Mouse (Mus musculus): ENCODE data around the gene Eif3l. TPM values are rescaled to one million over a fixed set of nuclear protein-coding genes. Genes with fewer than 3 reads are reported as not detected.

Eif3l gene
- polyA plus RNA-seq, 1 experiment from 2014 or later: 179 TPM

DNA sequence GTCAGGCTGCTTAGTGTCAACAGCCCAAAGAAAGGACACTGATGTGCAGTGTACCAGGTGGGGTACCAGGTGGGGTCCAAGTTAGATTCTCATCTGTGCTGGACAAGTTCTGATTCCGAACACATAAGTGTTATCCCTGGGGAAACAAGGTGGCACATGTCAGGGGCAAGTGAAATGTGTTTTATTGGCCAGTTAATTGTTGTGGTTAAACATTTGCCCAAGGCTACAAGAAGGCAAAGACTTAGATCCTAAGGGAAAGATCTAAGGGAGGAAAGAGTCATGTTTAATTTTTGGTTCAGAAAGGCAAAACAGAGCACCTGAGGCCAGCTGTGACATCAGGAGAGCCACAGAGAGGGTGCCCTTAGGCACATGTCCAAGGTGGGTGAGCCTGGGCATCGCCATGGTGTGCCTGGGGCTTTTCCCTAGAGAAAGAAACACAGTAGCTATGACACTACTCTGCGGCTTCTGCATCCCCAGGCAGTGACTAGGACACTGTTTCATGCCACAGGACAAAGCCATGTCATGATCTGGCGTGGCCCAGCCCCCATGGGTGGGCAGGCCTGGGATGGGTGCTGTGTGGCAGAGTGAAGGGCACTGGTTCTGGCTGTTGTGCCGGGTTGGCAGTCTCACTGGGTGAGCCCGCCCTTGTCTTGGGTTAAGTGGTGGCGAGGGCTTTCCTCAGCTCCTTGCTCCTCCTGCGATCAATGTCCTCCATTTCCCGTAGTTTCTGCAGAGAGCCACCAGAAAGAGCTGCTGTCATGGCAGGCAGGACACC lies 59.7 kb downstream of the Eif3l start:
- Histone ChIP-seq H3K27ac (no peak overlapping the region), H3K27me3 (no peaks in the 10 kb centered on the region), H3K4me1 (replicated peaks) (no peaks in the 10 kb centered on the region), H3K9ac (no peak overlapping the region), H3K36me3 (peaks cover 46% of the 10 kb centered on the region), H3K4me3 (no peak overlapping the region), H3K9me3 (no peaks in the 10 kb centered on the region), H3K4me2 (no peak overlapping the region)
- WGBS: 85% methylated on average over 9 of the region's 9 CpGs
- no peak for ATAC-seq (ENCODE audit: low FRiP score)

DNA sequence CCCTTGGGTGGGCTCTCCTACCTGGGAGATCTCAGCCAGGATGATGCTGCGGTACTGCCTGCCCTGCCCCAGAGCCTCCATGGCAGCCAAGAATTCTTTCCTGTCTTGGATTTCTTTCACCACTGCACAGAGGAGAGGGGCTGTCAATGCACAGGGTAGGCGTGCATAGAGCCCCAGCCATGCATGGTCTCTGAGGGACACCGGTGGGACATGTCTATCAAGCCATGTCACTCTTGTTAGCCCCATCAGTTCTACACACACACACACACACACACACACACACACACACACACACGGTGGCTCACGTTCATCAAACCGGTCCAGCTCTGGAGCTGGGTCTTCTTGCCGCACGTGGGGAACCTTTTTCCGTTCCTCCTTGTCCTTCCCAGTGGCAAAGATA lies 60.4 kb downstream of the Eif3l start:
- Histone ChIP-seq H3K4me1 (replicated peaks) (peaks cover 3% of the 10 kb centered on the region), H3K4me3 (no peak overlapping the region), H3K27ac (no peak overlapping the region), H3K36me3 (peaks cover 39% of the 10 kb centered on the region), H3K9me3 (no peaks in the 10 kb centered on the region), H3K27me3 (0 out of 2 replicates have a peak, but pooled peaks cover 2% of the 10 kb centered on the region), H3K9ac (no peak overlapping the region), H3K4me2 (no peak overlapping the region)
- ATAC-seq (ENCODE audit: low FRiP score): no peak
- WGBS: 73% methylated on average over 9 of the region's 9 CpGs

DNA sequence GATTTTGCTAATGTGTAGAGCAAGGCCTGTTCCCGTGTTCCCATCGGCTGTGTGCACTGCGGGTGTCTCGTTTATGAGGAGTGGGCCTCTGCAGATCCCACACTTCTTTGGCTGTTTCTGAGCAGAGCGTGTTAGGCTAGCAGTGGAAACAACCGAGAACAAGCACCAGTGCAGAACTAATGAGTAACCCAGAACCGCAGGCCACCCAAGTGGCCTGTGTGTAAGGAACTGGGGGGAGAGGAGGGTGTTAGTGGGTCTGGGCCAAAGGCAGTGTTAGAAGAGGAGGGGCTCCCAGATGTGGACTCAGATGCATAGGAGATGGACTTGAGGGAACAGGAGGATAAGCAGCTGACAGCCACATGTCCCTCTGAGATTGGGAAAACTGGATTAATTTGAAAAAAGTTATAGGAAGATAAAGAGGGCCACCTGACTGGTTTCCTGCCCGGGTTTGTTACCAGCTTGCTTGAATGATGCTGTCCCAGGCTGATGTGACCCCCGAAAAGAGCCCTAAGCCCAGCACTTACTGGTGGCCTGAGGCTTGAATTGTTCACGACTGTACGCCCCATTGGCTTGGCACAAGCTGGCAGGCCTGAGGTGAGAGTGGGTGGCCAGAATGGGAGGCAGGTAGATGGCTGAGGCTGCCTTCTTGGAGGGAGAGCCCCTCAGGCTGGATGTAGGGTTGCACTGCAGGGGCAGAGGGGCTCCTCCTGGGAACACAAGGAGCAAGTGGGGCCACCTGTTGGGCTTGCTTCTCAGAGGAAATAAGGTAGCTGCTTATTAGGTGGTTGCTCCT lies 61.0 kb downstream of the Eif3l start:
- Histone ChIP-seq H3K9me3 (no peaks in the 10 kb centered on the region), H3K27me3 (0 out of 2 replicates have a peak, but pooled peaks cover 2% of the 10 kb centered on the region), H3K4me3 (no peak overlapping the region), H3K4me2 (no peak overlapping the region), H3K36me3 (peaks cover 33% of the 10 kb centered on the region), H3K27ac (no peak overlapping the region), H3K4me1 (replicated peaks) (peaks cover 8% of the 10 kb centered on the region), H3K9ac (no peak overlapping the region)
- 66% methylated on average over 11 of the region's 11 CpGs for WGBS
- ATAC-seq (ENCODE audit: low FRiP score): no peak

- peaks cover 7% of the 10 kb centered on the region for H3K36me3 ChIP-seq
- no peak for ATAC-seq (ENCODE audit: low FRiP score)
- H3K27ac ChIP-seq: no peak overlapping the region
- no peaks in the 10 kb centered on the region for H3K9me3 ChIP-seq
- WGBS: 64% methylated on average over 10 of the region's 10 CpGs
- 0 out of 2 replicates have a peak, but pooled peaks cover 2% of the 10 kb centered on the region for H3K27me3 ChIP-seq
- H3K4me2 ChIP-seq: no peak overlapping the region
- H3K9ac ChIP-seq: no peak overlapping the region
- H3K4me1 ChIP-seq (replicated peaks): peaks cover 23% of the 10 kb centered on the region
- no peak overlapping the region for H3K4me3 ChIP-seq
Observed at GRCm38 (mm10) chr15:79139640-79140039, 64.7 kb downstream of the Eif3l start.

DNA sequence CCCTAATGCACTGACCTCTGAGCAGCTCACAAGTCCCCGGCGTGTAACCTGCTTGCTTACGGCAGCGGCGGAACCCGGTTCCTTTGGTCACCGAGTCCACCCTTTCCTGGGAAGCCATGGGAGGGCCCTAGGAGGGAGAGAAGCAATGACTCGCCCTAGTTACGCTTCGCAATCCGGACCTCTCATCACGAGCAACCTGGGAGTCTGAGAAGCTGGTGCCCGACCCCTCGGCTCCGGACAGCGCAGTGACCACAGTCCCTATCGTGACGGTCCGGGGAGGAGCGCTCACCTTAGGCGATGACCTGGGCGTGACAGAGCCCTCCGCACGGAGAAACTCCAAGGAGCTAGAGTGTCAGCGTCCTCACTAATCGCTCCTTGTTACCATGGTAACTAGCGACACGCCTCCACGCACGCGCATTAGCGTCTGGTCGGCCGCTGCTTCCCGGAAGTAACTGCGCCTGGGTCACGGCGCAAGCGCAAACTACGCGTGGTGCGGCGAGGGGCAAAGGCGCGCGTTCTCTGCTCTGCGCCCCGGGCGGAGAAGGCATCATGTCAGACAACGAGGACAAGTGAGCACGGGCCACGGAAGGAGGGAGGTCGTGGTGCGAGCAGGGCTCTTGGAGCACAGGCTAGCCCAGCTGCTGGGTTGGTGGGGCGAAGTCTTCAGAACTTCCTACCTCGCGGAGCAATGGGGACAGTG lies 66.0 kb downstream of the Eif3l start, which contains the start of the genes Polr2f and 1700088E04Rik:
Gene Polr2f, plus strand, starts transcription at position 144 of the 700 bp plus-strand sequence.
Gene 1700088E04Rik, minus strand, starts transcription at position 388 of the 700 bp plus-strand sequence.
- Histone ChIP-seq H3K9me3 (no peaks in the 10 kb centered on the region), H3K4me1 (replicated peaks) (peaks cover 23% of the 10 kb centered on the region), H3K4me3 (peak within 1 kb of the TSS; percentile 66), H3K4me2 (peak within 1 kb of the TSS; percentile 95), H3K27ac (peak within 1 kb of the TSS; percentile 52), H3K27me3 (0 out of 2 replicates have a peak, but pooled peaks cover 2% of the 10 kb centered on the region), H3K9ac (peak within 1 kb of the TSS; percentile 83), H3K36me3 (peaks cover 20% of the 10 kb centered on the region)
- peak; percentile 88 for ATAC-seq (ENCODE audit: low FRiP score)
- WGBS: under 1% methylated on average over 57 of the region's 57 CpGs

DNA sequence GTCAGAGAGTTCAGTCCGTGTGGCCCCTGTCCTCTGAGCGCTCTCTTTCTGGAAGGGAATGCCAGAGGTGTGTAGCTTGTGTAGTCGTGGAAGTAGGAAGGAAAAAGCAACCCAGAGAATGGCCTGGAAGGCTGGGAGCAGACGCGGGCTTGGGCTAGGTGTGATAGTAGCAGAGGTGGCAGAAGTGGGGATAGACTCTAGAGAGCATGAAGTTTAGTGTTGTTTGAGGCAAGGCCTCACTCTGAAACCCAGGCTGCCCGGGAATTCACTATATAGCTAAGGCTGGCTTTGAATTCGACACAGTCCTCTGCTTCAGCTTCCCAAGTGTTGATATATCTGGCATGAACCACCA lies 66.6 kb downstream of the Eif3l start:
- H3K9me3 ChIP-seq: no peaks in the 10 kb centered on the region
- 0 out of 2 replicates have a peak, but pooled peaks cover 2% of the 10 kb centered on the region for H3K27me3 ChIP-seq
- peak overlapping the region; percentile 95 for H3K4me2 ChIP-seq
- H3K9ac ChIP-seq: peak overlapping the region; percentile 83
- peak overlapping the region; percentile 66 for H3K4me3 ChIP-seq
- no peak for ATAC-seq (ENCODE audit: low FRiP score)
- H3K27ac ChIP-seq: no peak overlapping the region; the same call in 1 of the 2 replicates
- WGBS: 0% methylated on average over 7 of the region's 7 CpGs
- peaks cover 25% of the 10 kb centered on the region for H3K36me3 ChIP-seq
- peaks cover 23% of the 10 kb centered on the region for H3K4me1 ChIP-seq (replicated peaks)

DNA sequence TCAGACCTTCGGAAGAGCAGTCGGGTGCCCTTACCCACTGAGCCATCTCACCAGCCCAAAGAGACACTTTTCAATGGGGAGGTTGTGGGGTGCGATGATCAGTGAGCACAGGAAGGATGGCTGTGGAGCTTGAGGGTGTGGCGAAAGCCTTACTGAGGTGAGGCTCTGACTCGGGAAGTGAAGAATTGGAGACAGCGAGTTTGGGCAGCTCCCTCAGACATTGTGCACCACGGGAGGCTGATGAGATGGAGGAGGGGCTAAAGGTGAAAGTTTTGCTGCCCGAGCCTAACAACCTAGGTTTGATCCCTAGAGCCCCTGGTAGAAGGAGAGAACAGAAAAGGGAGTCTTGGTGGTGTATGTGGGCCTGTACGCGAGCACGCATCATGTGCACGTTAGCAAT lies 68.3 kb downstream of the Eif3l start:
- Histone ChIP-seq H3K36me3 (peaks cover 43% of the 10 kb centered on the region), H3K4me3 (no peak overlapping the region), H3K4me2 (no peak overlapping the region), H3K9ac (no peak overlapping the region), H3K27me3 (0 out of 2 replicates have a peak, but pooled peaks cover 2% of the 10 kb centered on the region), H3K4me1 (replicated peaks) (peaks cover 23% of the 10 kb centered on the region), H3K27ac (no peak overlapping the region), H3K9me3 (no peaks in the 10 kb centered on the region)
- 89% methylated on average over 12 of the region's 12 CpGs for WGBS
- no peak for ATAC-seq (ENCODE audit: low FRiP score)

Other genes starting within 250 kb of the Eif3l start
- gene Cdc42ep1, start 232.6 kb upstream of the Eif3l start, polyA plus RNA-seq (2015; fragmentation: Nextera tagmentation; extraction: Ambion mirVana): 9.5 and 11.0 TPM in 2 replicates
- not detected in 2 replicates for gene Lgals2, start 219.7 kb upstream of the Eif3l start, polyA plus RNA-seq (2015; fragmentation: Nextera tagmentation; extraction: Ambion mirVana)
- 49.9 and 50.6 TPM in 2 replicates for gene Gga1, start 198.0 kb upstream of the Eif3l start, polyA plus RNA-seq (2015; fragmentation: Nextera tagmentation; extraction: Ambion mirVana)
- gene Gm49510, start 175.5 kb upstream of the Eif3l start, polyA plus RNA-seq (2015; fragmentation: Nextera tagmentation; extraction: Ambion mirVana): not detected in 2 replicates
- gene Sh3bp1, start 175.4 kb upstream of the Eif3l start, polyA plus RNA-seq (2015; fragmentation: Nextera tagmentation; extraction: Ambion mirVana): 3.8 and 4.5 TPM in 2 replicates
- 62.7 and 64.3 TPM in 2 replicates for gene Pdxp, start 161.3 kb upstream of the Eif3l start, polyA plus RNA-seq (2015; fragmentation: Nextera tagmentation; extraction: Ambion mirVana)
- gene Lgals1, start 148.5 kb upstream of the Eif3l start, polyA plus RNA-seq (2015; fragmentation: Nextera tagmentation; extraction: Ambion mirVana): 193 and 202 TPM in 2 replicates
- 57.4 and 62.3 TPM in 2 replicates for gene Nol12, start 140.2 kb upstream of the Eif3l start, polyA plus RNA-seq (2015; fragmentation: Nextera tagmentation; extraction: Ambion mirVana)
- 31.6 and 36.6 TPM in 2 replicates for gene Triobp, start 127.5 kb upstream of the Eif3l start, polyA plus RNA-seq (2015; fragmentation: Nextera tagmentation; extraction: Ambion mirVana)
- gene H1f0, start 46.7 kb upstream of the Eif3l start, polyA plus RNA-seq (2015; fragmentation: Nextera tagmentation; extraction: Ambion mirVana): 259 and 266 TPM in 2 replicates
- 0.17 TPM in 1 of 2 replicates, not detected in the other for gene Galr3, start 33.3 kb upstream of the Eif3l start, polyA plus RNA-seq (2015; fragmentation: Nextera tagmentation; extraction: Ambion mirVana)
- 50.4 and 51.5 TPM in 2 replicates for gene Ankrd54, start 12.3 kb upstream of the Eif3l start, polyA plus RNA-seq (2015; fragmentation: Nextera tagmentation; extraction: Ambion mirVana)
- 8.7 and 10.3 TPM in 2 replicates for gene Micall1, start 33.7 kb downstream of the Eif3l start, polyA plus RNA-seq (2015; fragmentation: Nextera tagmentation; extraction: Ambion mirVana)
- 263 and 295 TPM in 2 replicates for gene Polr2f, start 65.8 kb downstream of the Eif3l start, polyA plus RNA-seq (2015; fragmentation: Nextera tagmentation; extraction: Ambion mirVana)
- gene 1700088E04Rik, start 66.1 kb downstream of the Eif3l start, polyA plus RNA-seq (2015; fragmentation: Nextera tagmentation; extraction: Ambion mirVana): 15.3 and 22.1 TPM in 2 replicates
- gene Sox10, start 90.1 kb downstream of the Eif3l start, polyA plus RNA-seq (2015; fragmentation: Nextera tagmentation; extraction: Ambion mirVana): 6.6 and 8.1 TPM in 2 replicates
- 83.8 and 90.6 TPM in 2 replicates for gene Pick1, start 154.0 kb downstream of the Eif3l start, polyA plus RNA-seq (2015; fragmentation: Nextera tagmentation; extraction: Ambion mirVana)
- gene Gm49486, start 154.2 kb downstream of the Eif3l start, polyA plus RNA-seq (2015; fragmentation: Nextera tagmentation; extraction: Ambion mirVana): 1.6 and 2.0 TPM in 2 replicates
- 0.54 and 0.86 TPM in 2 replicates for gene Slc16a8, start 179.6 kb downstream of the Eif3l start, polyA plus RNA-seq (2015; fragmentation: Nextera tagmentation; extraction: Ambion mirVana)
- 1.7 and 2.8 TPM in 2 replicates for gene Baiap2l2, start 210.4 kb downstream of the Eif3l start, polyA plus RNA-seq (2015; fragmentation: Nextera tagmentation; extraction: Ambion mirVana)